Mouse (Mus musculus) liver, adult (tissue): ENCODE data around the gene Cpm.

Experiments used
- GATA4 ChIP-seq: IDR thresholded peaks from 2 replicates; pipeline ENCODE4 v1.6.1; 2014; ENCODE audit warnings: mild to moderate bottlenecking, low read length; ENCODE audit not compliant: insufficient replicate concordance

The Cpm gene

GRCm38 (mm10) chr10:117724136-117724718 lies 94.9 kb downstream of the Cpm start:
- no peak for TF ChIP-seq GATA4

- TF ChIP-seq GATA4 = no peak
These were observed 95.6 kb downstream of the Cpm start for GRCm38 (mm10) chr10:117724804-117725361.

- no peak for TF ChIP-seq GATA4
These were observed 96.4 kb downstream of the Cpm start for GRCm38 (mm10) chr10:117725671-117726070.

- TF ChIP-seq GATA4 = no peak
These were observed 97.0 kb downstream of the Cpm start for GRCm38 (mm10) chr10:117726350-117726749.

GRCm38 (mm10) chr10:117726888-117727385 lies 97.6 kb downstream of the Cpm start:
- no peak for TF ChIP-seq GATA4

- TF ChIP-seq GATA4 = no peak
These were observed 98.3 kb downstream of the Cpm start for GRCm38 (mm10) chr10:117727518-117728110.

GRCm38 (mm10) chr10:117728574-117728973 lies 99.3 kb downstream of the Cpm start:
- TF ChIP-seq GATA4 = no peak

- peak; percentile 82; the same call in 1 of the 2 replicates for TF ChIP-seq GATA4
These were observed 100.0 kb downstream of the Cpm start for GRCm38 (mm10) chr10:117729139-117729814.

GRCm38 (mm10) chr10:117730140-117730539 lies 100.8 kb downstream of the Cpm start:
- no peak for TF ChIP-seq GATA4

- TF ChIP-seq GATA4 = no peak
These were observed 101.4 kb downstream of the Cpm start for GRCm38 (mm10) chr10:117730637-117731203.

- no peak for TF ChIP-seq GATA4
These were observed 102.2 kb downstream of the Cpm start for GRCm38 (mm10) chr10:117731244-117732101.

GRCm38 (mm10) chr10:117732184-117732583 lies 102.9 kb downstream of the Cpm start:
- TF ChIP-seq GATA4 = no peak

- no peak for TF ChIP-seq GATA4
These were observed 103.8 kb downstream of the Cpm start for GRCm38 (mm10) chr10:117732962-117733592.

GRCm38 (mm10) chr10:117736573-117736972 lies 107.3 kb downstream of the Cpm start:
- TF ChIP-seq GATA4 = no peak
